Comparison of ENCODE assay signal across 17 mouse cellular contexts in genomic region chr8:6775103-6775502, GRCm38 (mm10).
"Had no signal": no experiment of that assay in that cellular context is flagged by ENCODE, and none has a peak within 500 bp of the region (broad histone marks: within the 10 kb centered on the region; RNA-seq: fewer than 3 reads in every experiment).

No protein-coding gene starts in this region.

- H3K27ac ChIP-seq: liver, embryonic 12.5 days; liver, embryonic 14.5 days; midbrain, embryonic 10.5 days; midbrain, embryonic 12.5 days; neural tube, embryonic 13.5 days; neural tube, embryonic 15.5 days; stomach, embryonic 15.5 days; stomach, postnatal 0 days had no signal

- H3K4me1 ChIP-seq: liver, embryonic 12.5 days; midbrain, embryonic 10.5 days; midbrain, embryonic 12.5 days; neural tube, embryonic 13.5 days; neural tube, embryonic 15.5 days; stomach, embryonic 15.5 days had no signal

- H3K4me3 ChIP-seq: liver, embryonic 12.5 days; midbrain, embryonic 10.5 days; midbrain, embryonic 12.5 days; myocyte; neural tube, embryonic 13.5 days; neural tube, embryonic 15.5 days; stomach, embryonic 15.5 days had no signal

- DNase-seq: lung, postnatal 4 days; midbrain, embryonic 14.5 days; retina, postnatal 1 day; right cerebral cortex, adult 18-20 months; thymus, adult 2 months; thymus, postnatal 25 days; thymus, postnatal 4 days had no signal

- H3K27me3 ChIP-seq: liver, embryonic 12.5 days; midbrain, embryonic 12.5 days; neural tube, embryonic 13.5 days; neural tube, embryonic 15.5 days; stomach, embryonic 15.5 days had no signal

- ATAC-seq: liver, embryonic 12.5 days; midbrain, embryonic 16.5 days had no signal

- H3K36me3 ChIP-seq: liver, embryonic 12.5 days; midbrain, embryonic 10.5 days; midbrain, embryonic 12.5 days; neural tube, embryonic 13.5 days; neural tube, embryonic 15.5 days; stomach, embryonic 15.5 days had no signal

- H3K9ac ChIP-seq: liver, embryonic 12.5 days; liver, embryonic 14.5 days; midbrain, embryonic 12.5 days; neural tube, embryonic 13.5 days; neural tube, embryonic 15.5 days; stomach, embryonic 15.5 days had no signal

- H3K9me3 ChIP-seq: liver, embryonic 12.5 days; midbrain, embryonic 10.5 days; midbrain, embryonic 12.5 days; neural tube, embryonic 13.5 days; neural tube, embryonic 15.5 days; stomach, embryonic 15.5 days had no signal

- H3K4me2 ChIP-seq: liver, embryonic 12.5 days; midbrain, embryonic 12.5 days; neural tube, embryonic 13.5 days; neural tube, embryonic 15.5 days; stomach, embryonic 15.5 days had no signal
